Mouse (Mus musculus): ENCODE data around the gene Rbfox1.

DNA sequence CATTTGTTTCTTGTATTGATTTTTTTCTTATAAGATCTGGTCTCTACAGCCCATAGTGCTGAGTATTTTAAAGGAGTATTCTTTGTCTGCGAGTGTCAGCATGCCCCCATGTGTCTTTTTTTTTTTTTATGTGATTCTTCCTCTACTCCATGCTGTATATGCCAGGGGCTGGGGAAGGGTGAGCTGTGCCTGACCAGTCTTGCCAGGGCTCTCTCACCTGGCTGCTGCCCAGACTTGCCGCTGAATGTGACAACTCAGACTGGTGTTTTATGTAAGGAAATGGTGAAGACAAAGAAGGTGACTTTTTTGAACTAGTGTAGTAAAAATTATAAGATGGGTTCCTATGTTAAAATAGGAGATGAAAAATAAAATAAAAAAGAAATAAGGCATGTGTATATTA, 1262.7 kb downstream of the Rbfox1 start:
- TF ChIP-seq CTCF (IDR thresholded peaks at IDR 0.05; ENCODE audit: control insufficient read depth, insufficient read depth, low read length) (no peak), POLR2A (IDR thresholded peaks at IDR 0.05; ENCODE audit: borderline replicate concordance, control insufficient read depth, low read depth, low read length) (no peak)

Data from bone marrow, adult 2 months (tissue).